Mouse (Mus musculus): ENCODE measurements at regions not wholly inside any gene's neighbourhood (a gene's known extent, or its start where the extent isn't known, plus 50 kb on each side); places are given as distances from the start of the nearest gene placed in this dataset.
A peak's percentile ranks its signal among the peaks of the same experiment; 100 is the strongest.
"Not testable (repeated sequence)": the region's sequence is repeated elsewhere in the genome, so short reads cannot be mapped to it uniquely, and the experiment has no call there.

- no peaks in the 10 kb centered on the region for H3K4me1 ChIP-seq (replicated peaks; ENCODE audit: low read depth, low read length)
- no peaks in the 10 kb centered on the region for H3K27me3 ChIP-seq (ENCODE audit: insufficient read depth, low read length)
- no peaks in the 10 kb centered on the region for H3K9me3 ChIP-seq (ENCODE audit: low read length)
- H3K36me3 ChIP-seq (ENCODE audit: insufficient read depth, low read length): no peaks in the 10 kb centered on the region
- TF ChIP-seq CTCF (conservative IDR thresholded peaks at IDR 0.05; ENCODE audit: low read length): no peak
- TF ChIP-seq POU5F1 (IDR thresholded peaks at IDR 0.05; ENCODE audit: borderline replicate concordance, low read length): no peak
- TF ChIP-seq NANOG (IDR thresholded peaks at IDR 0.05; ENCODE audit: borderline replicate concordance, low read length): no peak
- no peak overlapping the region for H3K4me3 ChIP-seq (replicated peaks; ENCODE audit: low read length)
Observed at GRCm38 (mm10) chr12:62631888-62632490, 1109.0 kb downstream of the Lrfn5 start.

GRCm38 (mm10) chr12:62664602-62665001, 1141.7 kb downstream of the Lrfn5 start:
- H3K4me1 ChIP-seq (replicated peaks; ENCODE audit: low read depth, low read length): no peaks in the 10 kb centered on the region
- no peaks in the 10 kb centered on the region for H3K27me3 ChIP-seq (ENCODE audit: insufficient read depth, low read length)
- no peaks in the 10 kb centered on the region for H3K36me3 ChIP-seq (ENCODE audit: insufficient read depth, low read length)
- TF ChIP-seq POU5F1 (IDR thresholded peaks at IDR 0.05; ENCODE audit: borderline replicate concordance, low read length): no peak
- no peak for TF ChIP-seq NANOG (IDR thresholded peaks at IDR 0.05; ENCODE audit: borderline replicate concordance, low read length)
- TF ChIP-seq CTCF (conservative IDR thresholded peaks at IDR 0.05; ENCODE audit: low read length): no peak
- no peaks in the 10 kb centered on the region for H3K9me3 ChIP-seq (ENCODE audit: low read length)
- no peak overlapping the region for H3K4me3 ChIP-seq (replicated peaks; ENCODE audit: low read length)

- not testable (repeated sequence) for H3K9me3 ChIP-seq (ENCODE audit: low read length); H3K36me3 ChIP-seq (ENCODE audit: insufficient read depth, low read length); H3K27me3 ChIP-seq (ENCODE audit: insufficient read depth, low read length); H3K4me3 ChIP-seq (replicated peaks; ENCODE audit: low read length)
- peak; percentile 93 for TF ChIP-seq NANOG (IDR thresholded peaks at IDR 0.05; ENCODE audit: borderline replicate concordance, low read length)
- TF ChIP-seq POU5F1 (IDR thresholded peaks at IDR 0.05; ENCODE audit: borderline replicate concordance, low read length): 0 out of 2 replicates have a peak, but pooled peaks have one; percentile 25
- peaks cover 23% of the 10 kb centered on the region for H3K4me1 ChIP-seq (replicated peaks; ENCODE audit: low read depth, low read length)
Observed at GRCm38 (mm10) chr12:62707198-62707597, 1184.2 kb downstream of the Lrfn5 start.
